Mouse (Mus musculus): ENCODE results near the gene Gbf1. TPM values are rescaled to one million over a fixed set of nuclear protein-coding genes. Genes with fewer than 3 reads are reported as not detected.
"Not testable (repeated sequence)": the region's sequence is repeated elsewhere in the genome, so short reads cannot be mapped to it uniquely, and the experiment has no call there.

The Gbf1 gene
- polyA plus RNA-seq, 1 experiment from 2014 or later = 50.0 TPM

GRCm38 (mm10) chr19:46167169-46167568 is 14.9 kb downstream of the Gbf1 start:
- not testable (repeated sequence) for H3K4me1 ChIP-seq; DNase-seq (ENCODE audit: low spot score); H3K27me3 ChIP-seq (ENCODE audit: insufficient read depth, poor library complexity, severe bottlenecking); H3K4me3 ChIP-seq; H3K9me3 ChIP-seq; H3K27ac ChIP-seq
- H3K36me3 ChIP-seq = peaks cover 56% of the 10 kb centered on the region
- 75% methylated on average over 2 of the region's 2 CpGs for WGBS

GRCm38 (mm10) chr19:46169396-46169795 is 17.1 kb downstream of the Gbf1 start:
- no peak overlapping the region for H3K4me3 ChIP-seq
- 88% methylated on average over 3 of the region's 3 CpGs for WGBS
- no peak overlapping the region for H3K27ac ChIP-seq
- no peaks in the 10 kb centered on the region for H3K27me3 ChIP-seq (ENCODE audit: insufficient read depth, poor library complexity, severe bottlenecking)
- no peaks in the 10 kb centered on the region for H3K9me3 ChIP-seq
- H3K4me1 ChIP-seq = no peaks in the 10 kb centered on the region
- H3K36me3 ChIP-seq = peaks cover 47% of the 10 kb centered on the region
- no peak for DNase-seq (ENCODE audit: low spot score)

GRCm38 (mm10) chr19:46169913-46170312 is 17.6 kb downstream of the Gbf1 start:
- H3K4me1 ChIP-seq = no peaks in the 10 kb centered on the region
- no peaks in the 10 kb centered on the region for H3K9me3 ChIP-seq
- no peaks in the 10 kb centered on the region for H3K27me3 ChIP-seq (ENCODE audit: insufficient read depth, poor library complexity, severe bottlenecking)
- H3K27ac ChIP-seq = no peak overlapping the region
- no peak for DNase-seq (ENCODE audit: low spot score)
- 62% methylated on average over 1 of the region's 1 CpGs for WGBS
- H3K36me3 ChIP-seq = peaks cover 44% of the 10 kb centered on the region
- H3K4me3 ChIP-seq = no peak overlapping the region

GRCm38 (mm10) chr19:46172541-46172940 is 20.2 kb downstream of the Gbf1 start:
- WGBS = 87% methylated on average over 5 of the region's 5 CpGs
- DNase-seq (ENCODE audit: low spot score) = no peak
- no peaks in the 10 kb centered on the region for H3K27me3 ChIP-seq (ENCODE audit: insufficient read depth, poor library complexity, severe bottlenecking)
- no peak overlapping the region for H3K4me3 ChIP-seq
- H3K27ac ChIP-seq = no peak overlapping the region
- H3K4me1 ChIP-seq = no peaks in the 10 kb centered on the region
- no peaks in the 10 kb centered on the region for H3K9me3 ChIP-seq
- peaks cover 25% of the 10 kb centered on the region for H3K36me3 ChIP-seq

DNA sequence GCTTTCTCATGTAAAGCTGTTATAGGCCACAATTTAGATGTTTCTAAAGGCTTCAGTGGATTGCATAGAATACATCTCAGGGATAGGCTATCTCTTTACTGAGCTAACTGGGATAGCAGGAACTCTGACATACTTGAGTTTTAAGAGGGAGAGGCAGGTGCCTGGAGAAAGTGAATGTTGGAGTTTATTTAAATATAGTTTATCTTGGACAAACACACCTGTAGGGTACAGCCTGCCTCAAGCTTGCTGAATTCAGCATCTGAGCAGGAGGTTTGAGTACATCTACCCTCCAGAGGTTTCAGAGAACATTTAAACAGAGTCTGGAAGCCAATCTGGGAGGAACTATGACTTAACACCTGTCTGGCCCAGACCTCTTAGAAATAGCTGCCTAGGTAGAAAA is 22.9 kb downstream of the Gbf1 start:
- Histone ChIP-seq H3K36me3 (peaks cover 25% of the 10 kb centered on the region), H3K27me3 (ENCODE audit: insufficient read depth, poor library complexity, severe bottlenecking) (no peaks in the 10 kb centered on the region), H3K9me3 (no peaks in the 10 kb centered on the region), H3K4me3 (no peak overlapping the region), H3K27ac (no peak overlapping the region), H3K4me1 (no peaks in the 10 kb centered on the region)
- no peak for DNase-seq (ENCODE audit: low spot score)

DNA sequence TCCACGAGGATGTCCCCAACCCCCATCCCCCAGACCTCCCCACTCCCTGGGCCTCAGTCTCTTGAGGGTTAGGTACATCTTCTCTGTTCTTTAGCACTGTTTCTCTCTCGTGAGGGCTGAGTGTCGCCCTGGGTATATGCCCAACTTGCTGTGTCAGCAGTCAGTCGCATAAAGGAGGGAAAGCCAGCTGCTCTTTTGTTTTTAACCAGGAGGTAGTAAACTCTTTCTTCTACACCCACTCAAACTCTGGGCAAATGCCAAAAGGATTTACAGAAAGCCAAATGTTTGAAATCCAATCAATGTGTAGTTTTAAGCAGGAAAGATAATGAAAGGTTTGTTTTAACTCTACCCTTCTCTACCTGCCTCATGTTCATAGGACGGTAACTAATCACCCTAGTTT is 24.7 kb downstream of the Gbf1 start:
- Histone ChIP-seq H3K27me3 (ENCODE audit: insufficient read depth, poor library complexity, severe bottlenecking) (no peaks in the 10 kb centered on the region), H3K4me3 (no peak overlapping the region), H3K36me3 (peaks cover 8% of the 10 kb centered on the region), H3K4me1 (no peaks in the 10 kb centered on the region), H3K9me3 (no peaks in the 10 kb centered on the region), H3K27ac (no peak overlapping the region)
- no peak for DNase-seq (ENCODE audit: low spot score)
- WGBS = 60% methylated on average over 5 of the region's 5 CpGs

- whole genome bisulfite sequencing = 88% methylated on average over 2 of the region's 2 CpGs
Measured at GRCm38 (mm10) chr19:46180274-46180673, 28.0 kb downstream of the Gbf1 start.

DNA sequence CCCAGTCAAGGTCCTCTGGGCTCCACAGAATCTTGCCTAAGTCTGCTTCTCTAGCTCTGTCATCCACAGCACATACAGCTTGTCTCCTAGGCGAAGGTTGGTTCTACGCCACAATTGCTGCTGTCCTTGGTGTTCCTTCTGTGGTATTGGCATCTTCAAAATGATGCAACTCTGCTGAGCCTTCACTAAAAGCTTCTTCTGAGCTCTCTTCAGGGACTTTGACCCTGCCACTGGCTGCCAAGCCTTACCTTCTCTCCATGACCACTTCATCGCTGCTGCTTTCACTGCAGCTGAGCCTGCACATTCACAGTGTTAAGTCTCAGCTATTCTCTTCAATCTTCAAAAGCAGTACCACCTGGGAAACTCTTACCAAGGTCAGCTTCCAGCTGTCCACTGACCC is 29.9 kb downstream of the Gbf1 start:
- 92% methylated on average over 3 of the region's 3 CpGs for WGBS

More at GRCm38 (mm10) chr19:46180274-46180673, 28.0 kb downstream of the Gbf1 start:
- Histone ChIP-seq H3K4me1 (no peaks in the 10 kb centered on the region), H3K27me3 (ENCODE audit: insufficient read depth, poor library complexity, severe bottlenecking) (no peaks in the 10 kb centered on the region), H3K36me3 (peaks cover 12% of the 10 kb centered on the region), H3K9me3 (no peaks in the 10 kb centered on the region), H3K27ac (no peak overlapping the region), H3K4me3 (no peak overlapping the region)
- no peak for DNase-seq (ENCODE audit: low spot score)

GRCm38 (mm10) chr19:46186611-46187010 is 34.3 kb downstream of the Gbf1 start:
- Histone ChIP-seq H3K36me3 (peaks cover 12% of the 10 kb centered on the region), H3K9me3 (no peaks in the 10 kb centered on the region), H3K27ac (peak overlapping the region; percentile 56; the same call in 1 of the 2 replicates), H3K4me3 (0 out of 2 replicates have a peak overlapping the region, but pooled peaks have one; percentile 27), H3K27me3 (ENCODE audit: insufficient read depth, poor library complexity, severe bottlenecking) (no peaks in the 10 kb centered on the region), H3K4me1 (peaks cover 17% of the 10 kb centered on the region; the same call in 1 of the 2 replicates)
- DNase-seq (ENCODE audit: low spot score) = no peak
- 14% methylated on average over 3 of the region's 3 CpGs for WGBS

More for the DNA sequence above, 29.9 kb downstream of the Gbf1 start:
- Histone ChIP-seq H3K9me3 (no peaks in the 10 kb centered on the region), H3K4me1 (peaks cover 13% of the 10 kb centered on the region; the same call in 1 of the 2 replicates), H3K4me3 (no peak overlapping the region), H3K27me3 (ENCODE audit: insufficient read depth, poor library complexity, severe bottlenecking) (no peaks in the 10 kb centered on the region), H3K36me3 (peaks cover 12% of the 10 kb centered on the region), H3K27ac (no peak overlapping the region)
- no peak for DNase-seq (ENCODE audit: low spot score)

DNA sequence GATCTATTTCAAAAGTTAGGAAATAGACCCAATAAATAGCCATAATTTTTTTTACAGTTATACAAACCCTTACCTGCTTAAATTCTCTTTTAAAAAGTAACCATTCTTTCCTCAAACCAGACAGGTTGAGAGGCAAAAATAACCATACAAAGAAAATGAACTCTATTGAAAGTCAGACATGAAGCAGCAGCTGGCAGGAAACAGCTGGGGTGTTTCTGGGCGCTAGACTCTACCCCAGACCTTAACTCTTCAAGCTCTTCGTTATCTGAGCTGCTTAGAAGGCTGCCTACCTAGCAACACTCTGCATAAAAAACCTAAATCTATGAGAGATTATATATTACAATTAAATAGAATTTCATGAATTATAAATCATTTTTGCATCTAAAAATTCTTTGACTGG is 34.9 kb downstream of the Gbf1 start:
- H3K27me3 ChIP-seq (ENCODE audit: insufficient read depth, poor library complexity, severe bottlenecking) = no peaks in the 10 kb centered on the region
- 52% methylated on average over 2 of the region's 2 CpGs for WGBS
- no peak overlapping the region for H3K4me3 ChIP-seq
- no peaks in the 10 kb centered on the region for H3K9me3 ChIP-seq
- H3K4me1 ChIP-seq = peaks cover 22% of the 10 kb centered on the region; the same call in 1 of the 2 replicates
- H3K27ac ChIP-seq = no peak overlapping the region
- H3K36me3 ChIP-seq = peaks cover 10% of the 10 kb centered on the region
- DNase-seq (ENCODE audit: low spot score) = no peak

DNA sequence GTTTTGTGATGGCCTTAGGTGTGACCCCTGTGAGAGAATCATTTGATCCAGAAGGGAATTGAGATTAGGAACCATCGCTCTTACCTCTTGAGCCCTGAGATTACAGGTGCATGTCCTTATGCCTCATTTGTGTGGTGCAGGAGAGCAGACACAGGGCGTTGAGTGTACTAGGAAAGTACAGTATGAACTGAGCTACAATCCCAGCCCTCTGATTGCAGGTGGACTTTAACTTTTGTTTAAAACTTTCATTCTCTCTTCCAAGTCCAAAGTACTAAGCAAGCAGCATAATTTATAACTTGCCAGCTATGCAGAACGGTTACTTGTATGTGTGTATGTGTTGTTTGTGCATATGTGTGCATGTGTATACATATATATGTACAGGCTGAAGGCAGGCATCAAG is 46.0 kb downstream of the Gbf1 start:
- peaks cover 23% of the 10 kb centered on the region for H3K4me1 ChIP-seq
- H3K36me3 ChIP-seq = no peaks in the 10 kb centered on the region
- 89% methylated on average over 3 of the region's 3 CpGs for WGBS
- no peak for DNase-seq (ENCODE audit: low spot score)
- H3K27me3 ChIP-seq (ENCODE audit: insufficient read depth, poor library complexity, severe bottlenecking) = no peaks in the 10 kb centered on the region
- H3K27ac ChIP-seq = no peak overlapping the region
- H3K4me3 ChIP-seq = no peak overlapping the region
- H3K9me3 ChIP-seq = no peaks in the 10 kb centered on the region

GRCm38 (mm10) chr19:46198891-46199290 is 46.6 kb downstream of the Gbf1 start:
- Histone ChIP-seq H3K27me3 (ENCODE audit: insufficient read depth, poor library complexity, severe bottlenecking) (no peaks in the 10 kb centered on the region), H3K36me3 (no peaks in the 10 kb centered on the region), H3K4me1 (peaks cover 23% of the 10 kb centered on the region), H3K9me3 (no peaks in the 10 kb centered on the region), H3K4me3 (no peak overlapping the region), H3K27ac (no peak overlapping the region)
- 85% methylated on average over 5 of the region's 5 CpGs for WGBS
- DNase-seq (ENCODE audit: low spot score) = no peak

DNA sequence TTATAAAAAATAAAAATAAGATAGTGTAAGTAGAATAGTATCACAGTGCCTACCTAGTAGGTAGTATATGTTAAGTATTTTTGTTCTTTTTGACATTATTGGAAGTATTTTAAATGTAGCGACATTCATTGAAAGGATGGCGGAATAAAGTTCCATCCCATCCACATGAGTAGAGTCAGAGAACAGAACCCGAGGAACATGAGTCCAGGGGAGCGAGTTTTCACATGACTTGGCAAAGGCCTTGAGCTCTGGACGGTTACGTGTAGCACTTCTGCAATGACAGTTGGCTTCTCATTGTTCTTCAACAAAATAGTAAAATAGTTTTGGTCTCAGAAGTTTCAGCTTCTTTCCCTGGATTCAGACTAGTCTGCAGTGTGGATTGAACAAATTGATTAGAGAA is 51.9 kb downstream of the Gbf1 start:
- DNase-seq (ENCODE audit: low spot score) = no peak
- H3K27ac ChIP-seq = no peak overlapping the region
- H3K9me3 ChIP-seq = no peaks in the 10 kb centered on the region
- no peaks in the 10 kb centered on the region for H3K36me3 ChIP-seq
- H3K4me3 ChIP-seq = no peak overlapping the region
- 93% methylated on average over 6 of the region's 6 CpGs for WGBS
- H3K4me1 ChIP-seq = no peaks in the 10 kb centered on the region
- H3K27me3 ChIP-seq (ENCODE audit: insufficient read depth, poor library complexity, severe bottlenecking) = no peaks in the 10 kb centered on the region

- no peaks in the 10 kb centered on the region for H3K4me1 ChIP-seq
- H3K4me3 ChIP-seq = no peak overlapping the region
- H3K9me3 ChIP-seq = no peaks in the 10 kb centered on the region
- 94% methylated on average over 6 of the region's 6 CpGs for WGBS
- H3K27me3 ChIP-seq (ENCODE audit: insufficient read depth, poor library complexity, severe bottlenecking) = no peaks in the 10 kb centered on the region
- DNase-seq (ENCODE audit: low spot score) = no peak
- no peaks in the 10 kb centered on the region for H3K36me3 ChIP-seq
- H3K27ac ChIP-seq = no peak overlapping the region
Measured at GRCm38 (mm10) chr19:46205680-46206079, 53.4 kb downstream of the Gbf1 start.

Data from heart, embryonic 10.5 days (tissue).